Mouse (Mus musculus) NIH3T3 (cell line): ENCODE measurements around the gene Ate1.
"Not testable (repeated sequence)": the region's sequence is repeated elsewhere in the genome, so short reads cannot be mapped to it uniquely, and the experiment has no call there.

Experiments
- DNase-seq: peaks from one replicate; pipeline ENCODE4 v3.0.0-alpha.2; 2012; ENCODE audit warnings: low read depth

The Ate1 gene

DNA sequence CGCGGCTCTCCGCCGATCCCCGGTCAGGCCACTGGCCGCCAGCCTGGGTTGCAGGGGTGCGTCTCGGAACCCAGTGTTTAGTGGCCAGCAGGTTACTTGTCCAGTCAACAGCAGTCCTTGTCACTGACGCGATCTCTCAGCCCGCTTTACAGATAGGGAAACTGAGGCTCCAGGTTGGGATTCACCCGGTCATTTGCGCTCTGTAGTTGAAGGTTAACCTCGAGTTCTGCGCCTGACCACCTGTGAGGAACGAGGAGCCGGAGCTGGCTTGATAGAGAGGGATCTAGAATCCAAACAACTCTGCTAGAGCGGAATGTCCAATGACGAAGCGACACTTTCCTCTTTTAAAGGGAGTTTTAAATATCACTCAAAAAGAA, at the start of gene Ate1:
TSS of gene Ate1 (minus strand) at position 321 of the 377 bp plus-strand sequence.
- DNase-seq: no peak

DNA sequence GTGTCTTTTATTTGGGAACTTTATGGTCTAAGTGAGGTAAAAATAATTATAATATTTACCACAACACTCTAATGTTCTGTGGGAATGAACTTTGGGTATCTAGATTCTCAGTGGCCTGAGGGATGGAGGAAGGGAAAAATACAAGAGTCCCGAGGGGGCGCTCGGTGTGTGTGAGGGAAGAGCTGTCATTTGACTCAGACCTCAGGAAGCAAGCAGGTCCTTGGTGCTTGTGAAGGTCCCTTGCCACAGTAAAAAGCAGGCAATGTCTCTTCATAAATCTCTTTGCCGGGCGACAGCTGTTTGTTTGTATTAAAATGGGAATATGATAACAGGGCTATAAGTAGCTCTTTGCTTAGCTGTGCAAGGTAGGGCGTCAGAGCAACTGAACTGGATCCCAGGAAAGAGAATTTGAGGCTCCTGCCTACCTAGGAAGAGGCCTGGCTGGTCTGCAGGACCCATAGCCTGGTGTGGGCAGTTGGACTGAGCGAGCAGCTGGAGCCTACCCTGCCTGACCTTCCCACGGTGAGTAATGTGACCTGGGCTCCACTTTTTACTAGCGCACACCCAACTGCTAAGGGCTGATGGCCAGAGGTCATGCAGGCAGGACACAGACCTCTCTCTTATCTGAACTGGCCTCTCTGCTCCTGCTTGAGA, 48.7 kb upstream of the Ate1 start:
- DNase-seq: no peak

DNA sequence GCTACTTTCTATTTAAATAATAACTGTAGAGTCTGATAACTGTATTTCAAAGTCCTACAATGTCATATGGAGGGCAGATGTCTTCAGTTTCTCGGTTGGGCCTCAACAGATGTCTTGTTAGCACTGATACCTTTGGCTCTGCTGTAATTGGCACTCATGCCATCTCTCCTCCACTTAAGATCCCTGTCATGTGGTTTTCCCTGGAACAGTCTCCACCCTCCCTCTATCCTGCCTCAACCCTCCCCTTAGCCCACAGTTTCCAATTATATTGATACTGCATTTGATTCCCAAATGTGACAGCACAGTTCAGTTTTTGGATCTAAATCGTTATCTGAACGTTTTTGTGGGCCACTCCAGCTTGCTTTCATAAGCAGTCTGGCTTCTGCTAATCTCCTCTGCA, 44.4 kb upstream of the Ate1 start:
- DNase-seq: no peak

DNA sequence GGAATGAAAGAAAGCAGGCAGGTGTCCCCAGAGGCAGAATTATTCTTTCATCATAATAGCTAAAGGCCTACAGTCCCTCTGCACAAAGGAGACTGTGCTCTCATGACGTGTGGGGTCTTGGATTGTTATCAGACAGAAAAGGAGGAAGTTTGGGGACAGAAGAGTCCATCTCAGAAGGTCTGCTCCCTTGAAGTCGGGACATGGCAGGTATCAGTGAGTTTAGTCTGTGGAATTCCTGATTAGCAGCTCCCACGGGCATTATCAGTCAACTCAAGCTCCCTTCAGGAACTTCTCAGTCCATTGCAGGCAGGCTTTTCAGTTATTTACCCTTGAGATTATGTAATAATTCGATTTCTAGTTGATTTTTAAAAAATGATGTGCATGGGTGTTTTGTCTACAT, 43.7 kb upstream of the Ate1 start:
- DNase-seq: no peak

DNA sequence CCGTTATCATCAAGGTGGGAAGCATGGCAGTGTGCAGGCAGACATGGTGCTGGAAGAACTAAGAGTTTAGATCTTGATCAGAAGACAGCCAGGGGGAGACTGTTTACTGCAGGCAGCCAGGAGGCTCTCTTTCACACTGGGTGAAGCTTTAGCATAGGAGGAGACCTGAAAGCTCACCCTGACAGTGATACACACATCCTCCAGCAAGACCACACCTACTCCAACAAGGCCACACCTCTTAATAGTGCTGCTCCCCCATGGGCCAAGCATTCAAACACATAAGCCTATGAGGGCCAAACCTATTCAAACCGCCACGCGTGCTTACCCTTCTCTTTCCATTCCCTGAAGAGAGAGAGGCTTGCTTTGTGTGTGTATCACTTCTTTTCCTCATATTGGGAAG, 43.1 kb upstream of the Ate1 start:
- no peak for DNase-seq

DNA sequence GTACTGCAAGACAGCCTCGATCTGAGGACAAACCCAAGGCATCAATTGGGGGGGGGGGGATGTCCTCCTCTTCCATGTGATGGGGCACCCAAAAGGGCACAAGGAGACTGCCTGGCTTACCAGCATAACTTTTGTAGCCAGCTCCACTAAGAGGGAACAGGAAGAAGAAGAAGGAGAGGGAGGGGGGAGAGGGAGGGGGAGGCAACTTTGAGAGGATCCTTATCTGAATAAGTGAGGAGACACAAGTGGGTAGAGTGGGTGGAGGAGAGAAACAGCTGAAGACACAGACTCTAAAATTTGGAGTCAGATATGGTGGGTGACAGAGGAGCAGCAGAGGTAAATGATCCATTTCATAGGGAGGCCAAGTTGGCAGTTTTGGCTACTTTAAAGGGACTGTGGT, 40.8 kb upstream of the Ate1 start:
- no peak for DNase-seq

DNA sequence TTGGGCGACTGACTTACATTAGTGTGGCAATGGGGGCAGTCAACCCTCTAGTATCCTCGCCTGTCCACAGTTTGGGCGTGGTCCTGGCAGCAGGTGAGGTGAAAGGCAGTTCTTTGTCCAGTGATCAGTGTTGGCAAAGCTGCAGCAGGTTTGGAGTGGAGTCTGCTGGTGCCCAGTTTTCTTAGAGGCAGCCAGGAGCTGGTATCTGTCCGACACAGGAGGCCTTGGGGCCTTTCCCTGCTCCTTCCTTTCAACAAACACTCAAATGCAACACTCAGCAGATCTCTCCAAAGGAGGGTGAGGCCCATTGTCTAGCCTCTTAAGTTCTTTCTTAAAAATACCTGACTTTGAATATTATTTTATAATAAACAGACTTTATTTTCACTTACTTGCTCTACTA, 38.4 kb upstream of the Ate1 start:
- no peak for DNase-seq

DNA sequence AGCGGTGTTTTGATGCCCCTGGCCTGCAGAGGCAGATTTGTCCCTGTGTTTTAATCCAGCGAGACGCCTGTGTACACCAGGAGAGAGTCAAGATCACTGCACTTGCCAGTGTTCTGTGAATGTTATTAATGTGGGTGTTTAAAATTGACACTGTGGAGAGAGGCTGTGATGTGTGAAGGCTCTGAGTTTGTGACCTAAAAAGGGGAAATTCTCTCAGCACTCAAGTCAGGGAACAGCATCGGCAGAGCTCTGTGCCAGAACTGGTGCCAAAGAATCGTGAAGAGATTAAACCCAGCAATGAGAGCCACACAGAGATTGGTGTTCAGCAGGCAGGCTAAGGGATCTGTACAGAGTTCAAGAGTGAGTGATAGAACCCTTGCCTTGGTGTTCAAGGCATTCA, 35.4 kb upstream of the Ate1 start:
- DNase-seq: no peak

DNA sequence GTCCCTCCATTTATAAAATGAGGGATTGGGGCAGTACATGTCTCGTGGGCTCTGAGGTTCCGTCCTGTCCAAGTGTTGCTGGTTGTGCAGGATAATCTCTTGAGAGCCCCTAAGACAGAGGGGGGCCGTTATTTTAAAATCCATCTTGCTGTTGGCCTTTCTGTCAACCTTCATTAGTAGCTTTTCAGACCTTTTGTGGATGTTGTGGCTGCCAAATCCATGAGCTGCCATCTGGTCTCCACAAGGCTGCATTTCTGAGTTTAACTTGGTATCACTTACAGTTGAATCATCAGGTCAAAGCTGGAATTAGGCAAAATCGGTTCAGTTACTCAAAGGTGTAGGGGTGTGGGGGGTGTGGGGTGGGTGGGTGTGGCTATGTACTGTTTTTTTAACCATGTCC, 33.2 kb upstream of the Ate1 start:
- DNase-seq: peak; percentile 30

DNA sequence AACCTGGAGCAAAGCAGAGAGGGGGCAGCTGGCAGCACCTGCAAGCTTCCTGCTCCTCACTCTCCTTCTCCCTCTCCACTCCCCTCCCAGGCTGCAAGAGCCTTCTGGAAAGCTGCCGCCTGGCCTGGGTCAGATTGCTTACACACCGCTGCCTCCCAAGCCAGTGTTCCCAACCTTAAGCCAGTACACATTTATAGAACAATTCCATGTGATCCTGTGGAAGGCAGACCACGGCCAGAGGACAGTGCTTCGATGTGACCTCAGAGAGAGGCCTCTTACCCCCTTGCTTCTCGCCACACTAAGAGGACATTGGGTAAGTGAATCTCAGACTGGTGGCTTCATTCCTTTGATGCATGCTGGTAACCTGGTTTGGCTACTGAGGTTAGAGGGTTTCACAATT, 32.6 kb upstream of the Ate1 start:
- DNase-seq: peak; percentile 45

DNA sequence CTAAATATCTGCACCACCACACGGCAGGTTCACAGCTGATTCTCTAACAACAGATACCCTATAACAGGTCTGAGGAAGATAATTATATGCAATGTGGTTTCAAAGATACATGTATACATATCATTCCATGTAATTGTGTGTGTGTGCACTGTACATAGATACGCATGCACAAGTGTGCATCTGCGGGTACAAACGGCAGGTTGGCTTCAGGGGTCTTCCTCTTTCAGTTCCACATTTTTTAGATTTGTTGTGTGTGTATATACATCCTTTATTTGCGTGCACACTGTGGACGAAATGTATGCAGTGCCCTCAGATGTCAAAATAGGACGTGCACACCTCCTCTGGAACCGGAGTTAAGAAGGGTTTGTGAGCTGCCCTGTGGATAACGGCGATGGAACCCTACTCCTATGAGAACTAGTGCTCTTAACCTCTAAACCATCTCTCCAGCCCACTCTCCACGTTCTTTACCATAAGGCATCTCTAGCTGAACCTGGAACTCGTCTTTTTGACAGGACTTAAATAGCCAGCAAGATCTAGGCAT, 27.5 kb upstream of the Ate1 start:
- DNase-seq: no peak

DNA sequence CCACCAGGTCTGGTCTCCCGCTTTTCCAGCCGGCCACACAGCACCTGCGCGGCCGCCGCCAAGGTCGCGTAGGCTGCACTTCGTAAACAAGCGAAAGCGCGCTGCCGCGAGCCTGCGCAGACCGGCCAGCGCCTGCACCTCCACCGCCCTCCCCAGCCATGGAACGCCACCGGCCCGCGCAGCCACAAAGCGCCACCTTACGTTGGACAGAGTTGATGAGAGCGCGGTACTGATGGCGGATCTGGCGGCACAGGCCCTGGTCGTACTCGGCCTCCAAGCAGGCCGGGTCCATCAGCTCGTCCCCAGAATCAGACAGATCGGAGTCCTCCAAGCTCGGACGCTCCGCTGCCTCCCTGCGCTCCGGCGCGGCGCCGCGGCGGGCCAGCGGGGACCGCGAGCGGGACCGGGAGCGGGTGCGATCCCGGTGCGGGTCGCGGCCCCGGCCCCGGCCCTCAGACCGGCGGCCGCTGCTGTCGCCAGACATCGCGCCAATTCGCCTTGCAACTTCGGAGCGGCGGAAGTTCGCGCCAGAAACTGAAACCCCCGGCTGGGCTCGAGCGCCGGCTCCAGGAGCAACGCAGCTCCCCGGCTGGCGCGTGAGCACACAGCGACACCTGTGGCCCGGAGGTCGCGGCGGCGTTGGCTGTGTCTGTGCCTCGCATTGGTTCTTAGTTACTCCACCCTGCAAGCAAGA, 26.8 kb upstream of the Ate1 start:
- peak; percentile 94 for DNase-seq

DNA sequence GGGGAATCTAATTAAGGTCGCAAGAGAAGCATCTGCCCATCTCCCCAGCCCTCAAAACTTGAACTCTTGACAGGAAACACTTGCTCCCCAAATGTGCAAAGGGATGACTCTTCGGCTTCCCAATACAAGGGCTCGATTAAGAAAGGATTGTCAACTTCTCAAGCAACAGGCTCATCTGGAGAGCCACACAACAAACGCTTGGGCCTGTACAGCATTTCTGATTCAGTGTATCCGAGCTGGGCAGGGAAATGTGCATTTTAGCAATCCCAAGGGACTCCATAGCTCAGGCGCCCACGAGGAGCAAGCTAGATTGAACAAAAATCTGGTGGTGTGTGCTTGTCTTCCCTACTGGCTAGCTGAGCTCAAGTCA, 26.2 kb upstream of the Ate1 start:
- no peak for DNase-seq

DNA sequence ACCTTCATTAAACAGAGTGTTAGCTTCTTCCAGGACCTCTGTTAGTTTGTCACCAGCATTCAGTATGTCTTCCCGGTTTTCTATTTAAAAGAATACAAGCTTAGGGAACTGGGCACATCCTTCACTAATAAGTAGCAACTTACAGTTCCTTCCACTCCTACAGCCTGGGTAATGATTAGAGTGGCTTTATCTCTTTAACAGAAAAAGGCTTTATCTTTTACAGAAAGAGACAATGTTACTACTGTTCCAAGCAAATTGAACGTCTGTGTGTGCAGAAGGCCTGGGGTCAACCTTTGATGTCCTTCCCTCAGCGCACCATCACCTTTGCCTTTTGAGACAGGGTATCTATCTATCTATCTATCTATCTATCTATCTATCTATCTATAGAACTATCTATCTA, 25.7 kb upstream of the Ate1 start:
- no peak for DNase-seq

DNA sequence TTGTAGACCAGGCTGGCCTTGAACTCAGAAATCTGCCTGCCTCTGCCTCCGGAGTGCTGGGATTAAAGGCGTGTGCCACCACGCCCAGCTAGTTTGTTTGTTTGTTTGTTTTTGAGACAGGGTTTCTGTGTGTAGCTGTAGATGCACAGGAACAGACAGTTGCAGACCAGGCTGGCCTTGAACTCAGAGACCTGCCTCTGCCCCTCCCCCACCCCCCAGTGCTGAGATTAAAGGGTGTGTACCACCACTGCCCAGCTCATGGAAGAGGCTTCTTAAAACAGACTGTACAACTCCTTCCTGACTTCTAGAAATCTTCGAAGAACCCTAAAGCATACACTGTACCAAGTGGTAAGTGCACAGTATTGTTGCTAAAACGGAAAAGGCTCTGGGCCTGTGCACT, 25.2 kb upstream of the Ate1 start:
- no peak for DNase-seq

DNA sequence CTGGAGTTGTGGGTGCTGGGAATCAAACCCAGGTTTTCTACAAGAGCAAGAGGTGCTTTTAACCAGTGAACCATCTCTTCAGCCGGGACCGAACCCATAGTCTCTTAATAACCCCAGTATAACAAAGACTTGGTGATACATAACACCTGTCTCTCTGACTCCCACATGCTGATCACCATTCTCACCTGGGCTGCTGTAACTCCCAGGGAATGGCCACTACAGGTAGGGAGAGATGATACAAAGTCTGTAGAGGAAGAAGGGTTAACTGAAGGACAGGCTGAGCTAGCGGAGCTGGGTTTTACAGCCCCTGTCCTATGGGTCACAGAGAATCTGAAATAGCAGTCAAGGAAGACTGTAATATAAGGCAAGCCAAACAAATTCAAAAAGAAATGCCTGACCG, 23.0 kb upstream of the Ate1 start:
- no peak for DNase-seq

DNA sequence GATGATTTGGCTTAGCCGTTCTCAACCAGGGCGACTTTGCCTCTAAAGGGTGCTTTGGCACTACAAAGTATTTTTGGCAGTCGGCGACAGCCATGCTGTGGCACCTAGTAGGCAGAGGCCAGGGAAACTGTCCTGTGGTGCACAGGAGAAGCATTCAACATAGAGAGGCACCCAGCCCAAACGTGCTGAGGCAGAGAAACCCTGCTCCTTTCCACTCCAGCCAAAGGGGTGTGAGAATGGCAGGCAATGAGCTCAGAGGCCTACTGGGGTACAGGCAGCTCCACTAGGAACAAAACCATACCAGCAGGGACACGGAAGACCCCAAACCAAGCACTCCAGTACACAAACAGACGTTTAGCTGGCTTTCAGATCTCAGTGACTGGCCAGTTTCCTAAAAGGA, 20.0 kb upstream of the Ate1 start:
- no peak for DNase-seq

DNA sequence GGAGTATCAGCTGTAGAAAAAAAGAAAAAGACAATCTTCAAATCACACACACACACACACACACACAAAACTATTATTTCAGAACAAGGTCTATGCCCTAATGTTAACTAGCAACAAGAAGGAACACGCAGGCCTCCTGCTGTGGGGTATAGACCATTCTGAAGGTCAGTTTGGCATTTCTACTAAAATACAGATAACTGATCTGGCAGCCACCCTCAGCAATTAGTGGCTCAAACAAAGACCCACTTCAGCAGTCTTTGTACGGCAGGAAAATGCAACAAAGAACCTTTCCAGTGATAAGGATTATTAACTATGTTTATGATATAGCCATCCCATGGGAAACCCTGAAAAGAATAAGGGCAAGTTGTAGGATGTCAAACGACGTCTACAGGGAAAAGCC, 16.9 kb upstream of the Ate1 start:
- no peak for DNase-seq

DNA sequence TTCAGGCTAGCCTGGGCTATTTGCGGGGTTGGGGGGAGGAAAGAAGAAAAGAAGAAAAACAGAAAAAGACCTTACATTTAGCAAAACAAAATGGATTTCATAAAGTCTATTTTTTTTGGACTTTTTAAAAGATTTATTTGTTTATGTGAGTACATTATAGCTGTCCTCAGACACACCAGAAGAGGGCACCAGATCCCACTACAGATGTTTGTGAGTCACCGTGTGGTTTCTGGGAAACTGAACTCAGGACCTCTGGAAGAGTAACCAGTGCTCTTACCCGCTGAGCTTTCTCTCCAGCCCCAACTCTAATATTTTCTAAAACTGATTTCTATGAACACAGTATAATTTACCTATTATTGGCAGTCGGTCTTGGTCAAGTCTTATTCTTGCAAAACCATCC, 15.0 kb upstream of the Ate1 start:
- peak; percentile 65 for DNase-seq

DNA sequence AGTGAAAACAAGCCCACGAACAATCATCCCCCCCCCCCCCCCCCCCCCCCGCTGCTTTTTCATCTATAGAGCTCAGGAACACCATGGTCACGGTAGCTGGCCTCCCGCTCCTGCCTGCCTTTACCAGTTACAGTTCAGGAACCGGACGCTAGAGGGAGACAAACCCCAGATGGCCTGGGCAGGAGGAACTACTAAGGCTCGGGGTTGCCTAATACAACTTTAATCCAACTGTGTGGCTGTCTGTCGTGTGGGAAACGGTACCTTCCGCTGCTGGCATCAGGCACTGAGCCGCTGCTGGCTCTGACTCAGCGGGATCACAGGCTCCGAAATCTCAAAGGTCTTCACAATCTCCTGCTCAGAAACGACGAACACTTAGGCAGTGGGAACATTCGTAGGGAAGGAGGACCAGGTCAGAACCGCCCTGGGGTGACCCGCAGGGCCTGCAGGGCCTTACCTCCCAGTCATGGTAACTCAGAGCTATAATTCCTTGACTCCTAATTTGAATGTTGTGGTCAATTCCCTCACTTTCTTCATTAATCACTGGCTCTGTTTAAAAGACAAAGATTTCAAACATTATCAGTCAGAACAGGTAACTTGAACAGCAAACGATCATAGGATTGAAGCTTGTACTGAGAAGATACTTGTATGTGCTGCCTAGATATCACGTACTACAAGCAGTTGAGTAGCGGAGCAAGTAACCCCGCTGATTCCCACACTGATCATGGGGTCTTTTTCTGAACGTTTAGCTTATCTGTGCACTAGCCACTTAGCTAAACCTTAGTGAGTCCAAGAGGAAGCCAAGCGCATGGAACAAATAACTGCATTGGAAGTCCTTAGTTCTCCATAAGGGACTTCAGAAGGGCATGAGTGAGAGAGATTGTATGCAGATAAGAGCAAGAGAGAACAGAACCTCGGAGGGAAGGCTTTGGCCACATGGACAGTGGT, 13.4 kb upstream of the Ate1 start:
- peak; percentile 93 for DNase-seq

DNA sequence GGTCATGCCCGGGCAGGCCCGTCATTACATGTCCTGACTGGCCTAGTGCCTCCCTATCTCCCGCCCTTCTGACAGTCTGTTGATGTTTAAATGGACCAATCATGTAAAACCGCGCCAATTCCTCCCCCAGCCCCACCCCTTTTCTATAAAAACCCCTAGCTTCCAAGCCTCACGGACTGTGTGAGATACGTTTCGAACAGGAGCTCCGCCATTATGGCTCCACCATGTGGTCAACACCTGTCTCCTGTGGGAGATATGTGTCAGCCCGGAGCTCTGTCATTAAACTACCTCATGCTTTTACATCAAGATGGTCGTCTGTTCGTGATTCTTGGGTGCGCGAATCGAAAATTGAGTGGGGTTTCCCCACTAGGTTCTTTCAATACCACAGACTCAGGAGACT, 11.0 kb upstream of the Ate1 start:
- DNase-seq: not testable (repeated sequence)

DNA sequence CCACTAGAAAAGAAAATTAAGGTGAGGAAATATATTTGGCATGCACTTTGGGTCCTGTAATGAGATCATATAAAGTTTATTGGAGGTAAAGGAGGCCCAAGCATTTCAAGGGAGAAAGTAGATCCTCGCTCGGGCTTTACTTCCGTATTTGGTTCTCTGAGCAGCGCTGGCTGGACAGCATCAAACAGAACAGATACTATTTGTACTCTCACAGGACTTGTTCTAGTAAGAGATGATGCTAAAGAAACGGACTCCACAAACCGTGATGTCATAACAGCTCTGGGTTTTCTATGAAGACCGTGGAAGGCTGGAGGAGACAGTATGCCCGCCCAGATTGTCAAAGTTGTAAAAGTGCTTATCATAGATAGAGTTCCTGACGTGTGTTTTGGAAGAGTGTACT, 7.1 kb upstream of the Ate1 start:
- no peak for DNase-seq

DNA sequence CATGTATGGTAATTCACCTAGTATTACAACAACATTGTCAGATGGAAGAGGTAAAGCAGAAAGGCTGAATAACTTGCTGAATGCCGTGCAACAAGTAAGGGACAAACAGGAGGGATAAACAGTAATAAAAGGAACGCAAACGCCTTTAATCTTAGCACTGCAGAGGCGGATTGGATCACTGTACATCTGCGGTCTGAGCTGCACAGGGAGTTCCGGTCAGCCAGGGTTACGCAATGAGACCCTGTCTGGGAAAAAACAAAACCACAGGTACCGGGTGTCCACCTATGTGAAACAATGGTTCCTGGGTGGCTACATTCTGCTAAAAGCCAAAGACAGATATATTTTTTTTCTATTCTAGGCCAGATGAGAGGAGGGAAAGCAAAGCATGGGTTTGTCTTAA, 3.3 kb upstream of the Ate1 start:
- no peak for DNase-seq
